Mouse (Mus musculus): ENCODE data around the gene Rrp7a.

- no peak for TF ChIP-seq CTCF (conservative IDR thresholded peaks at IDR 0.05; ENCODE audit: low read length)
- TF ChIP-seq POU5F1 (IDR thresholded peaks at IDR 0.05; ENCODE audit: borderline replicate concordance, low read length) = no peak
Observed at GRCm38 (mm10) chr15:83111290-83111689, 11.3 kb downstream of the Rrp7a start.

All from E14TG2a.4 (cell line).